Mouse (Mus musculus): ENCODE results near the gene Taf1a. TPM values are rescaled to one million over a fixed set of nuclear protein-coding genes. Genes with fewer than 3 reads are reported as not detected.
A peak's percentile ranks its signal among the peaks of the same experiment; 100 is the strongest.

Taf1a gene
- polyA plus RNA-seq, 1 experiment, result 3.4 TPM

DNA sequence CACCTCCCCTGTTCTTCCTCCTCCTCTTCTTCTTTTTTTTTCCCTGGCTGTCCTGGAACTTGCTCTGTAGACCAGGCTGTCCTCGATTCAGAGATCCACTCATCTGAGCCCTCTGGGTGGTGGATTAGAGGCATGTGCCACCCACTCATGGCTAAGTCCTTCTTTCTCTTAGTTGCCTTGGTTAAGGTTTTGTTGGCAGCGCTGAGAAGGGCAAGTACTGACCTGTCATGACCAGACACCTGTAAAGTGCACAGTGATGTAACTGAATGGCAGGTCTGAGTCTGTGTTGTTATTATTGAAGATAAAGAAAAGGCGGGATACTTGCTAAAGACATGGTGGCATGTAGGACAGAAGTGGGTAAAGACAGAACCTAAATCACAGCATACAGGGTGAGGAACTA, 14.6 kb downstream of the Taf1a start:
- peaks cover 36% of the 10 kb centered on the region for H3K36me3 ChIP-seq (ENCODE audit: control insufficient read depth, insufficient read depth)
- no peak overlapping the region for H3K4me3 ChIP-seq
- H3K79me2 ChIP-seq (ENCODE audit: control insufficient read depth, insufficient read depth), result no peaks in the 10 kb centered on the region
- no peak for TF ChIP-seq TCF12 (IDR thresholded peaks at IDR 0.05; ENCODE audit: insufficient read depth, poor library complexity, severe bottlenecking)
- TF ChIP-seq REST (IDR thresholded peaks at IDR 0.05; ENCODE audit: insufficient read depth, insufficient read length), result no peak
- TF ChIP-seq MAX (IDR thresholded peaks at IDR 0.05; ENCODE audit: low read depth), result no peak
- no peak for TF ChIP-seq MYOG (IDR thresholded peaks at IDR 0.05; ENCODE audit: control insufficient read depth in 1 of 3, insufficient read depth in 1 of 3, insufficient read length in 2 of 3, low read depth in 2 of 3)
- TF ChIP-seq POLR2AphosphoS2 (IDR thresholded peaks at IDR 0.05; ENCODE audit: insufficient read length, low read depth), result no peak
- no peak for TF ChIP-seq E2F4 (IDR thresholded peaks at IDR 0.05; ENCODE audit: insufficient read depth)
- no peak for TF ChIP-seq TCF3 (IDR thresholded peaks at IDR 0.05; ENCODE audit: insufficient read length, low read depth)
- TF ChIP-seq SRF (IDR thresholded peaks at IDR 0.05; ENCODE audit: control insufficient read depth, insufficient read length, low read depth), result no peak
- TF ChIP-seq MYOD1 (IDR thresholded peaks at IDR 0.05; ENCODE audit: control insufficient read depth in 1 of 3, insufficient read length in 2 of 3, low read depth in 2 of 3), result no peak
- TF ChIP-seq POLR2A (IDR thresholded peaks at IDR 0.05; ENCODE audit: insufficient read length, low read depth), result no peak
- TF ChIP-seq USF1 (IDR thresholded peaks at IDR 0.05; ENCODE audit: low read depth), result no peak
- no peak for TF ChIP-seq CEBPB (IDR thresholded peaks at IDR 0.05; ENCODE audit: insufficient read depth, poor library complexity, severe bottlenecking)
- H3ac ChIP-seq (ENCODE audit: control insufficient read depth, insufficient read length), result no peak overlapping the region
- no peak overlapping the region for H3K4me2 ChIP-seq (ENCODE audit: low read depth)
- H3K27me3 ChIP-seq (ENCODE audit: control insufficient read depth, insufficient read depth, insufficient read length), result no peaks in the 10 kb centered on the region

DNA sequence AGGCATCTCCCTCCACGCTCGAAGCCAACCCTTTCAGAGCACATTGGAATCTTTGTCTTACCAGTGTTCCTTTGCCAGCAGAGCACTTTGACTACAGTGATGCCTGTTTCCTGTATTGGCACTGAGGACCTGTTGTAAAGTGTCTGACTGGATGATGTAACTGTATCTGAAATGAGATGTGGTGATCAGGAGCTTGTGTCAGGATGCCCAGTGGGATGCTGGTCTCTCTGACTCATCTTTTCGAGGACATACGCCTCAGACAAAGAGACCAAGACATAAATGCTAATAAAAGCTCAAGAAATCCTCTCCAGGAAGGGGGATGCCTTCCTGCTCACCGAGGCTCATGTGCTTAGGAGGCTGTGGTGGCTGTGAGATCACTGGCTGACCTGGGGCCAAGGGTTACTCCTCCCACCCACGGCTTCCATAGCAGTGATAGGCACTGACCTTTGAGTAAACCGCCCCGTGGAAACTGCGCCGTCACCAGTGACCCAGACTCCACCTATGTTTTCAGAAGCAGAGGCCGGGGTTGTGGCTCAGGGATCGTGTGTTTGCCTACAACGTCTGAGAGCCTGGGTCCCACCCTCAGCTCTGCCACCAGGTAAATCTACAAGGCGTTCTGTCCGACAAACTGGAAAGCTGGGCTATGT, 25.4 kb downstream of the Taf1a start:
- Histone ChIP-seq H3ac (ENCODE audit: control insufficient read depth, insufficient read length) (no peak overlapping the region), H3K27me3 (ENCODE audit: control insufficient read depth, insufficient read depth, insufficient read length) (no peaks in the 10 kb centered on the region), H3K79me2 (ENCODE audit: control insufficient read depth, insufficient read depth) (no peaks in the 10 kb centered on the region), H3K4me3 (no peak overlapping the region), H3K4me2 (ENCODE audit: low read depth) (no peak overlapping the region), H3K36me3 (ENCODE audit: control insufficient read depth, insufficient read depth) (peaks cover 4% of the 10 kb centered on the region)
- TF ChIP-seq USF1 (IDR thresholded peaks at IDR 0.05; ENCODE audit: low read depth) (no peak), MYOD1 (IDR thresholded peaks at IDR 0.05; ENCODE audit: control insufficient read depth in 1 of 3, insufficient read length in 2 of 3, low read depth in 2 of 3) (no peak), POLR2AphosphoS2 (IDR thresholded peaks at IDR 0.05; ENCODE audit: insufficient read length, low read depth) (peak; percentile 41), REST (IDR thresholded peaks at IDR 0.05; ENCODE audit: insufficient read depth, insufficient read length) (no peak)

DNA sequence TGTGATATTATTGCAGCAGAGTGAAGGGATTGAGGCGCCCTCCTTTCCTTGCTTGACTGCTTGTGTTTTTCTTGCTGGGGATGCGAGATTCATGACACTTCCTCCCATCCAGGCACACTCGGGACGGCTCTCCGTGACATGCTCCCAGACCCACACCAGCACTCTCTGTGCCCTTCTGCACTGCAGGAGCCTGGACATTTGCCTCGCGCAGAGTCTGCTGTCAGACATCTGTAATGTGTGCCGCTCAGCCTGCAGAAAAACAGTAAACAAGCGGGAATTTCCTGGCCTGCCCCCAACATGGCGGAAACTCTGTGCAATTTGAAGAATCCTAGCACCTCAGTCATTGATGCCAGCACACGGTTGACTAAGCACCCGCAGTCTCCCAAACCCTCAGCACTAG, 29.1 kb downstream of the Taf1a start, which contains the start of gene Hhipl2:
Hhipl2 (plus strand) TSS at position 343 of the 400 bp plus-strand sequence.
- Histone ChIP-seq H3K4me2 (ENCODE audit: low read depth) (no peak within 1 kb of the TSS), H3K4me3 (no peak within 1 kb of the TSS), H3ac (ENCODE audit: control insufficient read depth, insufficient read length) (no peak within 1 kb of the TSS), H3K79me2 (ENCODE audit: control insufficient read depth, insufficient read depth) (no peaks in the 10 kb centered on the region), H3K36me3 (ENCODE audit: control insufficient read depth, insufficient read depth) (no peaks in the 10 kb centered on the region), H3K27me3 (ENCODE audit: control insufficient read depth, insufficient read depth, insufficient read length) (no peaks in the 10 kb centered on the region)
- TF ChIP-seq TCF12 (IDR thresholded peaks at IDR 0.05; ENCODE audit: insufficient read depth, poor library complexity, severe bottlenecking) (no peak), SRF (IDR thresholded peaks at IDR 0.05; ENCODE audit: control insufficient read depth, insufficient read length, low read depth) (no peak), POLR2A (IDR thresholded peaks at IDR 0.05; ENCODE audit: insufficient read length, low read depth) (no peak), USF1 (IDR thresholded peaks at IDR 0.05; ENCODE audit: low read depth) (no peak), MYOG (IDR thresholded peaks at IDR 0.05; ENCODE audit: control insufficient read depth in 1 of 3, insufficient read depth in 1 of 3, insufficient read length in 2 of 3, low read depth in 2 of 3) (no peak), E2F4 (IDR thresholded peaks at IDR 0.05; ENCODE audit: insufficient read depth) (no peak), MYOD1 (IDR thresholded peaks at IDR 0.05; ENCODE audit: control insufficient read depth in 1 of 3, insufficient read length in 2 of 3, low read depth in 2 of 3) (no peak), MAX (IDR thresholded peaks at IDR 0.05; ENCODE audit: low read depth) (no peak), TCF3 (IDR thresholded peaks at IDR 0.05; ENCODE audit: insufficient read length, low read depth) (no peak), CEBPB (IDR thresholded peaks at IDR 0.05; ENCODE audit: insufficient read depth, poor library complexity, severe bottlenecking) (no peak), REST (IDR thresholded peaks at IDR 0.05; ENCODE audit: insufficient read depth, insufficient read length) (no peak), POLR2AphosphoS2 (IDR thresholded peaks at IDR 0.05; ENCODE audit: insufficient read length, low read depth) (no peak)

DNA sequence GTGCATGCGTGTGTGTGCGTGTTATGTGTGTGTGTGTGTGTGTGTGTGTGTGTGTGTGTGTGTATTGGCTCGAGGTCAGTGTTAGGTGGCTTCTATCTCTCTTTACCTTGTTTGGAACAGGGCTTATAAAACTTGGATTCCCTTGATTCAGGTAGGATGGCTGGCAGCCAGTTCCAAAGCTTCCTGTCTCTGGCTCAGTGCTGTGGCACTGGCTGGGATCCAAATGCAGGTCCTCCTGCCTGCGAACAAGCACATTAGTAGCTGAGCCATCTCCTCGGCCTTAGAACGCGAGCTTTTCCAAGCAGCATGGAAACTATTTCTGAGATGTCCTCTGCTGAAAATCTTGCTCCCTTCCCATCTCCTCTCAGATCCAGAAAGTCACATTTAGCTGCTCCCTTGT, 31.0 kb downstream of the Taf1a start:
- Histone ChIP-seq H3K79me2 (ENCODE audit: control insufficient read depth, insufficient read depth) (no peaks in the 10 kb centered on the region), H3K27me3 (ENCODE audit: control insufficient read depth, insufficient read depth, insufficient read length) (no peaks in the 10 kb centered on the region)
- TF ChIP-seq TCF3 (IDR thresholded peaks at IDR 0.05; ENCODE audit: insufficient read length, low read depth) (no peak), USF1 (IDR thresholded peaks at IDR 0.05; ENCODE audit: low read depth) (no peak), TCF12 (IDR thresholded peaks at IDR 0.05; ENCODE audit: insufficient read depth, poor library complexity, severe bottlenecking) (no peak), CEBPB (IDR thresholded peaks at IDR 0.05; ENCODE audit: insufficient read depth, poor library complexity, severe bottlenecking) (no peak), SRF (IDR thresholded peaks at IDR 0.05; ENCODE audit: control insufficient read depth, insufficient read length, low read depth) (no peak), POLR2A (IDR thresholded peaks at IDR 0.05; ENCODE audit: insufficient read length, low read depth) (no peak), REST (IDR thresholded peaks at IDR 0.05; ENCODE audit: insufficient read depth, insufficient read length) (no peak), MYOG (IDR thresholded peaks at IDR 0.05; ENCODE audit: control insufficient read depth in 1 of 3, insufficient read depth in 1 of 3, insufficient read length in 2 of 3, low read depth in 2 of 3) (no peak), POLR2AphosphoS2 (IDR thresholded peaks at IDR 0.05; ENCODE audit: insufficient read length, low read depth) (no peak), MAX (IDR thresholded peaks at IDR 0.05; ENCODE audit: low read depth) (no peak), MYOD1 (IDR thresholded peaks at IDR 0.05; ENCODE audit: control insufficient read depth in 1 of 3, insufficient read length in 2 of 3, low read depth in 2 of 3) (no peak), E2F4 (IDR thresholded peaks at IDR 0.05; ENCODE audit: insufficient read depth) (no peak)

More for the DNA sequence above, 31.0 kb downstream of the Taf1a start:
- no peak overlapping the region for H3K4me3 ChIP-seq
- no peaks in the 10 kb centered on the region for H3K36me3 ChIP-seq (ENCODE audit: control insufficient read depth, insufficient read depth)
- H3K4me2 ChIP-seq (ENCODE audit: low read depth), result no peak overlapping the region
- H3ac ChIP-seq (ENCODE audit: control insufficient read depth, insufficient read length), result no peak overlapping the region
